Mouse (Mus musculus) testis, adult 2 months (tissue): ENCODE data around the gene Zfhx3.

ENCODE experiments used
- CTCF ChIP-seq: fragments of 200-500 bp; IDR thresholded peaks from 2 replicates; pipeline ENCODE4 v1.5.1; 2012; ENCODE audit warnings: low read depth, mild to moderate bottlenecking, inconsistent platforms, low read length, moderate library complexity; ENCODE audit not compliant: control insufficient read depth, insufficient read depth, insufficient replicate concordance
- POLR2A ChIP-seq: fragments of 200-500 bp; IDR thresholded peaks from 2 replicates; pipeline ENCODE4 v1.6.1; 2012; ENCODE audit warnings: low read depth, mild to moderate bottlenecking, inconsistent platforms, low read length, moderate library complexity; ENCODE audit not compliant: control insufficient read depth

- no peak for TF ChIP-seq POLR2A
- TF ChIP-seq CTCF = no peak
These were observed 1.3 kb downstream of the Zfhx3 start for GRCm38 (mm10) chr8:107943550-107944348.
